Mouse (Mus musculus) intestine, embryonic 16.5 days (tissue): ENCODE measurements around the gene Gm29797. TPM values are rescaled to one million over a fixed set of nuclear protein-coding genes. Genes with fewer than 3 reads are reported as not detected.

Experiments used
- ATAC-seq: fragments of 200-750 bp; cut with Nextera tagmentation; 2 replicates; pipeline ENCODE4 v1.8.0; 2017; ENCODE audit warnings: moderate TSS enrichment, moderate library complexity
- H3K27ac ChIP-seq: fragments of 300-500 bp; sonication (generic); 2 replicates; pipeline ENCODE4 v1.5.1; 2014; ENCODE audit warnings: mild to moderate bottlenecking, low read length
- H3K27me3 ChIP-seq: fragments of 300-500 bp; sonication (generic); replicated peaks from 2 replicates; pipeline ENCODE4 v1.6.1; 2014; ENCODE audit warnings: low read length, control low read depth, mixed read lengths; ENCODE audit not compliant: control insufficient read depth, insufficient read depth
- H3K36me3 ChIP-seq: fragments of 300-500 bp; sonication (generic); 2 replicates; pipeline ENCODE4 v1.6.1; 2014; ENCODE audit warnings: low read length, control low read depth; ENCODE audit not compliant: control insufficient read depth, insufficient read depth
- H3K4me1 ChIP-seq: fragments of 300-500 bp; sonication (generic); 2 replicates; pipeline ENCODE4 v1.6.1; 2014; ENCODE audit warnings: low read length, control low read depth, mixed read lengths; ENCODE audit not compliant: control insufficient read depth, insufficient read depth
- H3K4me2 ChIP-seq: fragments of 300-500 bp; sonication (generic); 2 replicates; pipeline ENCODE4 v1.6.1; 2014; ENCODE audit warnings: low read depth, low read length, control low read depth
- H3K4me3 ChIP-seq: fragments of 300-500 bp; sonication (generic); 2 replicates; pipeline ENCODE4 v1.5.1; 2014; ENCODE audit warnings: mild to moderate bottlenecking, low read length
- H3K9ac ChIP-seq: fragments of 300-500 bp; sonication (generic); 2 replicates; pipeline ENCODE4 v1.6.1; 2014; ENCODE audit warnings: low read depth, low read length
- H3K9me3 ChIP-seq: fragments of 300-500 bp; sonication (generic); 2 replicates; pipeline ENCODE4 v1.6.1; 2016; ENCODE audit warnings: low read length, control low read depth; ENCODE audit not compliant: control insufficient read depth
- WGBS: fragments of 180-500 bp; shearing (Covaris S2); extraction: QIAGEN DNeasy Blood & Tissue Kit; methylation state at CpG from one replicate; pipeline ENCODE4 v1.1.7; 2014; 5-methylcytosine and 5-hydroxymethylcytosine counted together
- polyA plus RNA-seq: library from polyadenylated mRNA; unstranded; fragments of >200 nt; fragmentation: Nextera tagmentation; extraction: Ambion mirVana; gene quantifications from 2 replicates; pipeline ENCODE4 v1.2.1, GENCODE M21; 2015

The Gm29797 gene
- polyA plus RNA-seq, 1 experiment from 2014 or later, result 3.0 TPM

DNA sequence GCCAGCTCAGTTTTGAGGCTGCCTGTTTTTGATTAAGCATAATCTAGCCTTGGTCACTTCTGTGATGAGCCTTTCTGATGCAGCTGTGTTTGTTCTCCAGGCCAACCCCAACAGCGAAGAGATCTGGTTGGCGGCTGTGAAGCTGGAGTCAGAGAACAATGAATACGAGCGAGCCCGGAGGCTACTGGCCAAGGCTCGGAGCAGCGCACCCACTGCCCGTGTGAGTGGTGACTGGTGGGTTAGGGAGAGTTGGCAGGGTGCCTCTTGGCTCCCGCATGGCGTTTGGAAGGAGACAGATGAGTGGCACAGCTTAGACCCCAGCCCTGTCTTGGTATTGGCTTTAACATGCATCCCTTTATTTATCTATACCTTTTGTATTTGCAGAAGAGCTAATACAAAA, 7.9 kb upstream of the Gm29797 start:
- H3K27me3 ChIP-seq, result no peaks in the 10 kb centered on the region
- peaks cover 27% of the 10 kb centered on the region for H3K36me3 ChIP-seq
- H3K9ac ChIP-seq, result no peak overlapping the region
- no peak overlapping the region for H3K27ac ChIP-seq
- H3K4me2 ChIP-seq, result no peak overlapping the region
- H3K9me3 ChIP-seq, result no peaks in the 10 kb centered on the region
- no peak overlapping the region for H3K4me3 ChIP-seq
- ATAC-seq, result no peak
- 95% methylated on average over 10 of the region's 10 CpGs for whole genome bisulfite sequencing
- H3K4me1 ChIP-seq, result peaks cover 11% of the 10 kb centered on the region

- peak; percentile 54 for ATAC-seq
- H3K27ac ChIP-seq, result peak overlapping the region; percentile 23; the same call in 1 of the 2 replicates
- H3K4me2 ChIP-seq, result no peak overlapping the region
- no peaks in the 10 kb centered on the region for H3K9me3 ChIP-seq
- peaks cover 36% of the 10 kb centered on the region for H3K36me3 ChIP-seq
- H3K4me1 ChIP-seq, result peaks cover 6% of the 10 kb centered on the region
- peaks cover 5% of the 10 kb centered on the region for H3K27me3 ChIP-seq
- H3K4me3 ChIP-seq, result no peak overlapping the region
- H3K9ac ChIP-seq, result no peak overlapping the region
These were observed 3.8 kb upstream of the Gm29797 start for GRCm38 (mm10) chr2:181653065-181653464.

DNA sequence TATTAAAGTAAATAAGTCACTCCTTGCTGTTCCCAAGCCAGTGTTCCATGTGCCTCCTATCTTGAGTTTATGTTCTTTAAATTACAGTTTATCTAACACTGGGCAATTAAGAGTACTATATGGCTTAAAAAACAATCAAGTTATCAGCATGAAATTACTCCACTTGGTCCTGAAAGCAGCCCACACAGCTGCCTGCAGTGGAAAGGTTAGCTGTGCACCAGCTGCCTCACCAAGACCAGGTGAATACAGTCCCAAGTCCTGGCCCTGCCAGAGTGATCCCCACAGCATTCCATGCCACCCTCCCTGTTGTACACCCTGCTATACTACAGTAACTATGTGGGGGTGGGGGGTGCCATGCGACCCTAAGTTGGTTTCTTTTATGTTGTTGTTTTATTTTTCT, 3.3 kb upstream of the Gm29797 start:
- 78% methylated on average over 1 of the region's 1 CpGs for WGBS
- H3K27me3 ChIP-seq, result peaks cover 8% of the 10 kb centered on the region
- H3K9me3 ChIP-seq, result no peaks in the 10 kb centered on the region
- peak overlapping the region; percentile 48; the same call in 1 of the 2 replicates for H3K27ac ChIP-seq
- H3K4me3 ChIP-seq, result no peak overlapping the region
- no peak overlapping the region for H3K9ac ChIP-seq
- no peak overlapping the region for H3K4me2 ChIP-seq
- H3K4me1 ChIP-seq, result peaks cover 6% of the 10 kb centered on the region
- peak; percentile 95 for ATAC-seq
- H3K36me3 ChIP-seq, result peaks cover 34% of the 10 kb centered on the region

- ATAC-seq, result no peak
- WGBS, result 77% methylated on average over 2 of the region's 2 CpGs
- peaks cover 11% of the 10 kb centered on the region for H3K4me1 ChIP-seq
- peaks cover 19% of the 10 kb centered on the region for H3K27me3 ChIP-seq
- peaks cover 18% of the 10 kb centered on the region for H3K36me3 ChIP-seq
- H3K27ac ChIP-seq, result no peak overlapping the region
- no peaks in the 10 kb centered on the region for H3K9me3 ChIP-seq
- H3K4me2 ChIP-seq, result no peak overlapping the region
- no peak overlapping the region for H3K9ac ChIP-seq
- no peak overlapping the region for H3K4me3 ChIP-seq
These were observed 607 bp downstream of the Gm29797 start for GRCm38 (mm10) chr2:181657441-181657840.

DNA sequence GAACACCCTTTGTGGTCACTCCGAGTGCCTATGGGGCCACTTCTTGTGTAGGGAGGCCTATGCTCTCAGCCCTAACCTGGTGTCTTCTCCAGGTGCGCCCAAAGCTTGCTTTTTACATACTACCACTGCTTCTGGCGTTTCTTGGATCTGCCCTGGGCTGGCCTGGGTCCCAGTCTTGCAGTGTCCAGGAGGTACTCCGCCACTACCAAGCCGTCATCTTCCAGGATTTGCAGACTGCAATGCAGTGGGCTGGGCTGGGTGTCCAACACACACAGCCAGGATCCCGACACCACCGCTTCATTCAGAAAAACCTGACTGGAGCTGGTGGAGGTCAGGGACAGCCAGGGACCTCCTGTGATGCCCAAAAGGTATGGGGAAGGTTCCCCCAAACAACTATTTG, 1.7 kb downstream of the Gm29797 start:
- no peak overlapping the region for H3K4me2 ChIP-seq
- ATAC-seq, result no peak
- H3K4me1 ChIP-seq, result peaks cover 11% of the 10 kb centered on the region
- no peaks in the 10 kb centered on the region for H3K9me3 ChIP-seq
- peaks cover 18% of the 10 kb centered on the region for H3K36me3 ChIP-seq
- H3K27me3 ChIP-seq, result peaks cover 19% of the 10 kb centered on the region
- no peak overlapping the region for H3K9ac ChIP-seq
- no peak overlapping the region for H3K27ac ChIP-seq
- H3K4me3 ChIP-seq, result no peak overlapping the region
- WGBS, result 84% methylated on average over 7 of the region's 7 CpGs

- peaks cover 18% of the 10 kb centered on the region for H3K36me3 ChIP-seq
- no peak overlapping the region for H3K27ac ChIP-seq
- H3K27me3 ChIP-seq, result peaks cover 19% of the 10 kb centered on the region
- peaks cover 7% of the 10 kb centered on the region for H3K4me1 ChIP-seq
- H3K9ac ChIP-seq, result no peak overlapping the region
- no peak overlapping the region for H3K4me2 ChIP-seq
- H3K4me3 ChIP-seq, result no peak overlapping the region
- H3K9me3 ChIP-seq, result no peaks in the 10 kb centered on the region
- 36% methylated on average over 17 of the region's 17 CpGs for WGBS
- peak; percentile 63 for ATAC-seq
These were observed 2.2 kb downstream of the Gm29797 start for GRCm38 (mm10) chr2:181658930-181659555.

- H3K4me1 ChIP-seq, result peaks cover 7% of the 10 kb centered on the region
- no peak overlapping the region for H3K27ac ChIP-seq
- peaks cover 19% of the 10 kb centered on the region for H3K27me3 ChIP-seq
- H3K4me3 ChIP-seq, result no peak overlapping the region
- no peaks in the 10 kb centered on the region for H3K9me3 ChIP-seq
- ATAC-seq, result peak; percentile 83
- no peak overlapping the region for H3K4me2 ChIP-seq
- H3K9ac ChIP-seq, result no peak overlapping the region
- H3K36me3 ChIP-seq, result peaks cover 18% of the 10 kb centered on the region
- 15% methylated on average over 9 of the region's 9 CpGs for WGBS
These were observed 2.8 kb downstream of the Gm29797 start for GRCm38 (mm10) chr2:181659609-181660055.

DNA sequence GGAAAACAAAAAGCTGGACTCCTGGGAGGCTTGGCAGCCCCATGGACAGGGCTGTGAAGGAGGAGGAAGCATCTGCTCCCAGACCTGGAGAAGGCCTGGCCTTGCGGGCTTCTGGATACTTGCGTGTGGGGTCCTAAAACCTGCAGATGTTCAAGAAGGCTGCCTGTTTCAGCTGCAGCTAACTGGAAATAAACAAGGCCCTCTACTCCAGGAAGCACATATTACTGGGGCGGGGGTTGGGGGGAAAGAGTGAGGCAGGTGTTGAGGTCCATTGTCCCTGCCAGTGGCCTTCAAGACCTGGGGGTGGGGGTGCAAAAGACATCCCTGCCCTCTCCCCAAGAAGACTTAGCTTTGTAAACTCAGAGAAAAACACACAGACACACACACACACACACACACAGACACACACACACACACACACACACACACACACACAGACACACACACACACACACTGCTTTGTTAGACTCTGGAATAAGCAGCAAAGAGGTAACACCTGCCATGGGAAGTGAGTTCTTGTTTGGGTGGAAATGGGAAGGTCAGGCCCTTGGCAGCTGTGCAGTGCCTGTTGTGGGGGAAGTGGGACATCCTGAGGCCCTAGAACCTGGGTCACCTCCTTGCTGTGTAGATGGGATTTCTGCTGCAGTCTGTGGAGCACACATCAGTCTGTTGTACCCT, 5.9 kb downstream of the Gm29797 start:
- peaks cover 4% of the 10 kb centered on the region; the same call in 1 of the 2 replicates for H3K4me1 ChIP-seq
- H3K4me3 ChIP-seq, result no peak overlapping the region
- peaks cover 17% of the 10 kb centered on the region for H3K27me3 ChIP-seq
- no peaks in the 10 kb centered on the region for H3K9me3 ChIP-seq
- ATAC-seq, result peak; percentile 31
- H3K36me3 ChIP-seq, result no peaks in the 10 kb centered on the region
- no peak overlapping the region for H3K9ac ChIP-seq
- peak overlapping the region; percentile 48; the same call in 1 of the 2 replicates for H3K27ac ChIP-seq
- no peak overlapping the region for H3K4me2 ChIP-seq
- 86% methylated on average over 3 of the region's 3 CpGs for WGBS

DNA sequence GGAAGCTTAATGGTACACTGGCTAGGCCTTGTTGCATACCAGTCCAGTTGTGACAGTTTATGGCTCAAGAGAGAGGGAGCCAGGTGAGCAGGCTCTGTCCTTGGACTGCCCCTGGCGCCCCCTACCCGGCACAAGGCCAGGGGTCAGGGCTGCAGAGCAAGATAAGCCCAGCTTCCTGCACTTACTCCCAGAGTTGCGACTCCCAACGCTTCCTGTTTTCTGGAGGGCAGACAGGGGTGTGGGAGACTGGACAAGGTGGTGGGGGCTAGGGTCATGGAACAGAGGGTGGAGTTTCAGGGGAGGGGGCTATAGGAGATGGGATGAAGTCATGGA, 6.4 kb downstream of the Gm29797 start:
- Histone ChIP-seq H3K9ac (no peak overlapping the region), H3K4me1 (peaks cover 4% of the 10 kb centered on the region; the same call in 1 of the 2 replicates), H3K36me3 (no peaks in the 10 kb centered on the region), H3K27me3 (peaks cover 19% of the 10 kb centered on the region), H3K27ac (0 out of 2 replicates have a peak overlapping the region, but pooled peaks have one; percentile 48), H3K4me2 (no peak overlapping the region), H3K9me3 (no peaks in the 10 kb centered on the region), H3K4me3 (no peak overlapping the region)
- ATAC-seq, result peak; percentile 16
- 30% methylated on average over 4 of the region's 4 CpGs for WGBS
